Mouse (Mus musculus) intestine, embryonic 16.5 days (tissue): ENCODE measurements at regions not wholly inside any gene's neighbourhood (a gene's known extent, or its start where the extent isn't known, plus 50 kb on each side); places are given as distances from the start of the nearest gene placed in this dataset.
A peak's percentile ranks its signal among the peaks of the same experiment; 100 is the strongest.

Experiments used
- ATAC-seq: fragments of 200-750 bp; cut with Nextera tagmentation; 2 replicates; pipeline ENCODE4 v1.8.0; 2017; ENCODE audit warnings: moderate TSS enrichment, moderate library complexity
- H3K27ac ChIP-seq: fragments of 300-500 bp; sonication (generic); 2 replicates; pipeline ENCODE4 v1.5.1; 2014; ENCODE audit warnings: mild to moderate bottlenecking, low read length
- H3K27me3 ChIP-seq: fragments of 300-500 bp; sonication (generic); replicated peaks from 2 replicates; pipeline ENCODE4 v1.6.1; 2014; ENCODE audit warnings: low read length, control low read depth, mixed read lengths; ENCODE audit not compliant: control insufficient read depth, insufficient read depth
- H3K36me3 ChIP-seq: fragments of 300-500 bp; sonication (generic); 2 replicates; pipeline ENCODE4 v1.6.1; 2014; ENCODE audit warnings: low read length, control low read depth; ENCODE audit not compliant: control insufficient read depth, insufficient read depth
- H3K4me1 ChIP-seq: fragments of 300-500 bp; sonication (generic); 2 replicates; pipeline ENCODE4 v1.6.1; 2014; ENCODE audit warnings: low read length, control low read depth, mixed read lengths; ENCODE audit not compliant: control insufficient read depth, insufficient read depth
- H3K4me2 ChIP-seq: fragments of 300-500 bp; sonication (generic); 2 replicates; pipeline ENCODE4 v1.6.1; 2014; ENCODE audit warnings: low read depth, low read length, control low read depth
- H3K4me3 ChIP-seq: fragments of 300-500 bp; sonication (generic); 2 replicates; pipeline ENCODE4 v1.5.1; 2014; ENCODE audit warnings: mild to moderate bottlenecking, low read length
- H3K9ac ChIP-seq: fragments of 300-500 bp; sonication (generic); 2 replicates; pipeline ENCODE4 v1.6.1; 2014; ENCODE audit warnings: low read depth, low read length
- H3K9me3 ChIP-seq: fragments of 300-500 bp; sonication (generic); 2 replicates; pipeline ENCODE4 v1.6.1; 2016; ENCODE audit warnings: low read length, control low read depth; ENCODE audit not compliant: control insufficient read depth
- WGBS: fragments of 180-500 bp; shearing (Covaris S2); extraction: QIAGEN DNeasy Blood & Tissue Kit; methylation state at CpG from one replicate; pipeline ENCODE4 v1.1.7; 2014; 5-methylcytosine and 5-hydroxymethylcytosine counted together

GRCm38 (mm10) chr13:60529381-60530069, 72.2 kb upstream of the Dapk1 start:
- H3K27ac ChIP-seq: no peak overlapping the region
- ATAC-seq: no peak
- WGBS: 35% methylated on average over 6 of the region's 6 CpGs
- H3K9me3 ChIP-seq: no peaks in the 10 kb centered on the region
- no peaks in the 10 kb centered on the region for H3K4me1 ChIP-seq
- H3K27me3 ChIP-seq: no peaks in the 10 kb centered on the region
- H3K4me2 ChIP-seq: no peak overlapping the region
- H3K9ac ChIP-seq: no peak overlapping the region
- H3K4me3 ChIP-seq: no peak overlapping the region
- H3K36me3 ChIP-seq: no peaks in the 10 kb centered on the region

GRCm38 (mm10) chr13:60533871-60534427, 67.8 kb upstream of the Dapk1 start:
- Histone ChIP-seq H3K9me3 (no peaks in the 10 kb centered on the region), H3K4me1 (no peaks in the 10 kb centered on the region), H3K27ac (no peak overlapping the region), H3K4me3 (no peak overlapping the region), H3K9ac (no peak overlapping the region), H3K4me2 (no peak overlapping the region), H3K27me3 (no peaks in the 10 kb centered on the region), H3K36me3 (no peaks in the 10 kb centered on the region)
- ATAC-seq: peak; percentile 82
- 62% methylated on average over 8 of the region's 8 CpGs for WGBS

- Histone ChIP-seq H3K27ac (no peak overlapping the region), H3K4me2 (no peak overlapping the region), H3K27me3 (no peaks in the 10 kb centered on the region), H3K4me3 (no peak overlapping the region), H3K9ac (no peak overlapping the region), H3K9me3 (no peaks in the 10 kb centered on the region), H3K36me3 (no peaks in the 10 kb centered on the region), H3K4me1 (no peaks in the 10 kb centered on the region)
- WGBS: 32% methylated on average over 3 of the region's 3 CpGs
- ATAC-seq: peak; percentile 44
Measured at GRCm38 (mm10) chr13:60534501-60534900, 67.2 kb upstream of the Dapk1 start.

GRCm38 (mm10) chr13:60535045-60535444, 66.7 kb upstream of the Dapk1 start:
- WGBS: 64% methylated on average over 7 of the region's 7 CpGs
- Histone ChIP-seq H3K4me1 (no peaks in the 10 kb centered on the region), H3K4me2 (no peak overlapping the region), H3K9ac (no peak overlapping the region), H3K27me3 (no peaks in the 10 kb centered on the region), H3K9me3 (no peaks in the 10 kb centered on the region), H3K4me3 (no peak overlapping the region), H3K27ac (no peak overlapping the region), H3K36me3 (no peaks in the 10 kb centered on the region)
- no peak for ATAC-seq

- Histone ChIP-seq H3K9me3 (no peaks in the 10 kb centered on the region), H3K4me3 (no peak overlapping the region), H3K27me3 (no peaks in the 10 kb centered on the region), H3K27ac (no peak overlapping the region), H3K36me3 (no peaks in the 10 kb centered on the region), H3K4me2 (no peak overlapping the region), H3K9ac (no peak overlapping the region), H3K4me1 (0 out of 2 replicates have a peak, but pooled peaks cover 2% of the 10 kb centered on the region)
- no peak for ATAC-seq
- WGBS: 80% methylated on average over 5 of the region's 5 CpGs
Measured at GRCm38 (mm10) chr13:60536725-60537124, 65.0 kb upstream of the Dapk1 start.

- no peak for ATAC-seq
- H3K9me3 ChIP-seq: no peaks in the 10 kb centered on the region
Measured at GRCm38 (mm10) chr13:60538110-60538509, 63.6 kb upstream of the Dapk1 start.

GRCm38 (mm10) chr13:60541165-60541564, 60.6 kb upstream of the Dapk1 start:
- no peak overlapping the region for H3K27ac ChIP-seq
- no peak overlapping the region for H3K9ac ChIP-seq
- no peak overlapping the region for H3K4me2 ChIP-seq
- H3K27me3 ChIP-seq: no peaks in the 10 kb centered on the region
- 0 out of 2 replicates have a peak, but pooled peaks cover 2% of the 10 kb centered on the region for H3K4me1 ChIP-seq
- no peak overlapping the region for H3K4me3 ChIP-seq
- H3K36me3 ChIP-seq: no peaks in the 10 kb centered on the region
- 89% methylated on average over 5 of the region's 5 CpGs for WGBS
- H3K9me3 ChIP-seq: no peaks in the 10 kb centered on the region
- ATAC-seq: no peak

More at GRCm38 (mm10) chr13:60538110-60538509, 63.6 kb upstream of the Dapk1 start:
- H3K4me2 ChIP-seq: no peak overlapping the region
- H3K36me3 ChIP-seq: no peaks in the 10 kb centered on the region
- no peak overlapping the region for H3K4me3 ChIP-seq
- H3K4me1 ChIP-seq: 0 out of 2 replicates have a peak, but pooled peaks cover 2% of the 10 kb centered on the region
- no peaks in the 10 kb centered on the region for H3K27me3 ChIP-seq
- no peak overlapping the region for H3K9ac ChIP-seq
- 58% methylated on average over 8 of the region's 8 CpGs for WGBS
- no peak overlapping the region for H3K27ac ChIP-seq

- no peak overlapping the region for H3K4me2 ChIP-seq
- no peak for ATAC-seq
- H3K27ac ChIP-seq: no peak overlapping the region
- WGBS: 63% methylated on average over 3 of the region's 3 CpGs
- H3K9me3 ChIP-seq: no peaks in the 10 kb centered on the region
- H3K9ac ChIP-seq: no peak overlapping the region
- no peaks in the 10 kb centered on the region for H3K27me3 ChIP-seq
- 0 out of 2 replicates have a peak, but pooled peaks cover 2% of the 10 kb centered on the region for H3K4me1 ChIP-seq
- H3K4me3 ChIP-seq: no peak overlapping the region
- H3K36me3 ChIP-seq: no peaks in the 10 kb centered on the region
Measured at GRCm38 (mm10) chr13:60544363-60544762, 57.4 kb upstream of the Dapk1 start.

GRCm38 (mm10) chr13:60545999-60546733, 55.6 kb upstream of the Dapk1 start:
- Histone ChIP-seq H3K27me3 (no peaks in the 10 kb centered on the region), H3K9ac (no peak overlapping the region), H3K4me2 (no peak overlapping the region), H3K4me3 (no peak overlapping the region), H3K36me3 (no peaks in the 10 kb centered on the region), H3K9me3 (no peaks in the 10 kb centered on the region), H3K4me1 (0 out of 2 replicates have a peak, but pooled peaks cover 2% of the 10 kb centered on the region), H3K27ac (no peak overlapping the region)
- ATAC-seq: no peak
- 80% methylated on average over 2 of the region's 2 CpGs for WGBS
